Mouse (Mus musculus) embryonic fibroblast, embryonic 13.5 days (primary cell): ENCODE data around the gene Nkx3-2.

Source experiments
- CTCF ChIP-seq: IDR thresholded peaks from 2 replicates; pipeline ENCODE4 v1.5.1; 2011; ENCODE audit warnings: mild to moderate bottlenecking, control low read depth, low read length, moderate library complexity, borderline replicate concordance; ENCODE audit not compliant: insufficient read depth
- POLR2A ChIP-seq: IDR thresholded peaks from 2 replicates; pipeline ENCODE4 v1.6.1; 2011; ENCODE audit warnings: low read depth, mild to moderate bottlenecking, control low read depth, low read length, moderate library complexity

- TF ChIP-seq CTCF = no peak
- TF ChIP-seq POLR2A = no peak
Observed at GRCm38 (mm10) chr5:41763731-41764721, at the start of gene Nkx3-2.
